ENCODE assay signal across 11 mouse cellular contexts in genomic region chr11:49837717-49838407, GRCm38 (mm10). TPM values are rescaled to one million over a fixed set of nuclear protein-coding genes. Genes with fewer than 3 reads are reported as not detected.
DNase-seq lines count a peak whose midpoint lies in the region; ATAC-seq lines count a peak whose summit lies in the region.
"Had no signal": no experiment of that assay in that cellular context is flagged by ENCODE, and none has a peak within 500 bp of the region (broad histone marks: within the 10 kb centered on the region; RNA-seq: fewer than 3 reads in every experiment).

No protein-coding gene starts in this region.

- H3K27ac ChIP-seq in forebrain, embryonic 14.5 days (ENCODE audit: low read depth, low read length): no peak overlapping the region
- H3K27ac ChIP-seq in forebrain, embryonic 15.5 days (replicated peaks): no peak overlapping the region
- no peak overlapping the region for H3K27ac ChIP-seq in lung, embryonic 16.5 days (ENCODE audit: low read length)
- H3K27ac ChIP-seq in midbrain, embryonic 13.5 days: no peak overlapping the region
- H3K27ac ChIP-seq: limb, embryonic 12.5 days had no signal

- H3K9ac ChIP-seq in forebrain, embryonic 14.5 days (ENCODE audit: low read length): no peak overlapping the region
- H3K9ac ChIP-seq in forebrain, embryonic 15.5 days (replicated peaks): no peak overlapping the region
- H3K9ac ChIP-seq in lung, embryonic 16.5 days (ENCODE audit: low read length): no peak overlapping the region
- H3K9ac ChIP-seq in midbrain, embryonic 13.5 days (replicated peaks): no peak overlapping the region
- H3K9ac ChIP-seq: limb, embryonic 12.5 days had no signal

- 38% methylated on average over 13 of the region's 13 CpGs for WGBS in forebrain, embryonic 14.5 days
- 30% methylated on average over 13 of the region's 13 CpGs for WGBS in forebrain, embryonic 15.5 days
- 55% methylated on average over 13 of the region's 13 CpGs for WGBS in lung, embryonic 16.5 days
- 37% methylated on average over 13 of the region's 13 CpGs for WGBS in midbrain, embryonic 13.5 days

- H3K4me3 ChIP-seq in forebrain, embryonic 14.5 days (ENCODE audit: low read depth, low read length): no peak overlapping the region
- H3K4me3 ChIP-seq in forebrain, embryonic 15.5 days: no peak overlapping the region
- no peak overlapping the region for H3K4me3 ChIP-seq in lung, embryonic 16.5 days (ENCODE audit: low read length)
- H3K4me3 ChIP-seq in midbrain, embryonic 13.5 days (replicated peaks): no peak overlapping the region
- H3K4me3 ChIP-seq: limb, embryonic 12.5 days; megakaryocyte, embryonic 14.5 days had no signal

- no peaks in the 10 kb centered on the region for H3K4me1 ChIP-seq in forebrain, embryonic 14.5 days (ENCODE audit: control insufficient read depth, insufficient read depth, low read length)
- H3K4me1 ChIP-seq in forebrain, embryonic 15.5 days: no peaks in the 10 kb centered on the region
- H3K4me1 ChIP-seq in lung, embryonic 16.5 days (replicated peaks; ENCODE audit: control insufficient read depth, insufficient read depth, low read length): no peaks in the 10 kb centered on the region
- H3K4me1 ChIP-seq in midbrain, embryonic 13.5 days (replicated peaks): peaks cover 14% of the 10 kb centered on the region

- no peaks in the 10 kb centered on the region for H3K27me3 ChIP-seq in forebrain, embryonic 14.5 days (replicated peaks; ENCODE audit: control insufficient read depth, insufficient read depth, low read length)
- no peaks in the 10 kb centered on the region for H3K27me3 ChIP-seq in forebrain, embryonic 15.5 days
- H3K27me3 ChIP-seq in lung, embryonic 16.5 days (ENCODE audit: control insufficient read depth, insufficient read depth, low read depth, low read length): no peaks in the 10 kb centered on the region
- H3K27me3 ChIP-seq in midbrain, embryonic 13.5 days: no peaks in the 10 kb centered on the region
- H3K27me3 ChIP-seq: limb, embryonic 12.5 days; megakaryocyte, embryonic 14.5 days had no signal

- peak; percentile 17 for DNase-seq in forebrain, embryonic 14.5 days (ENCODE audit: low spot score)
- no peak for DNase-seq in lung, postnatal 36 days
- DNase-seq in thymus, postnatal 36 days: peak; percentile 38 to 68
- DNase-seq in ovary, postnatal 36 days (ENCODE audit: low spot score): no peak
- no peak for DNase-seq in left cerebral cortex, postnatal 10 days (ENCODE audit: extremely low spot score in 1 of 2, low spot score in 2 of 2)
- DNase-seq: heart, postnatal 36 days had no signal

- intact Hi-C loops in left cerebral cortex, postnatal 10 days (cut with DNase I): no loop called here

- H3K36me3 ChIP-seq in forebrain, embryonic 14.5 days (ENCODE audit: control insufficient read depth, insufficient read depth, low read length): peaks cover 13% of the 10 kb centered on the region
- H3K36me3 ChIP-seq in forebrain, embryonic 15.5 days: peaks cover 18% of the 10 kb centered on the region
- peaks cover 2% of the 10 kb centered on the region; the same call in 1 of the 2 replicates for H3K36me3 ChIP-seq in lung, embryonic 16.5 days (ENCODE audit: control insufficient read depth, insufficient read depth, low read length)
- H3K36me3 ChIP-seq in midbrain, embryonic 13.5 days: peaks cover 18% of the 10 kb centered on the region

- H3K9me3 ChIP-seq in forebrain, embryonic 14.5 days (replicated peaks; ENCODE audit: control insufficient read depth, low read length): no peaks in the 10 kb centered on the region
- no peaks in the 10 kb centered on the region for H3K9me3 ChIP-seq in forebrain, embryonic 15.5 days
- no peaks in the 10 kb centered on the region for H3K9me3 ChIP-seq in lung, embryonic 16.5 days (ENCODE audit: control insufficient read depth, low read length)
- no peaks in the 10 kb centered on the region for H3K9me3 ChIP-seq in midbrain, embryonic 13.5 days
- H3K9me3 ChIP-seq: limb, embryonic 12.5 days had no signal

- no peak overlapping the region for H3K4me2 ChIP-seq in forebrain, embryonic 14.5 days (ENCODE audit: low read length)
- no peak overlapping the region for H3K4me2 ChIP-seq in forebrain, embryonic 15.5 days (replicated peaks)
- H3K4me2 ChIP-seq in lung, embryonic 16.5 days (ENCODE audit: low read depth, low read length): no peak overlapping the region
- H3K4me2 ChIP-seq in midbrain, embryonic 13.5 days (replicated peaks): no peak overlapping the region
- H3K4me2 ChIP-seq: limb, embryonic 12.5 days had no signal

- peak; percentile 46; the same call in 1 of the 2 replicates for ATAC-seq in forebrain, embryonic 14.5 days
- ATAC-seq in forebrain, embryonic 15.5 days (replicated peaks): no peak; the same call in 1 of the 2 replicates
- 0 out of 2 replicates have a peak, but pooled peaks have one; percentile 26 for ATAC-seq in lung, embryonic 16.5 days (ENCODE audit: low read depth)
- ATAC-seq in midbrain, embryonic 13.5 days: peak; percentile 85

RNA-seq across cellular contexts. Expression of gene Mapk9, which starts 8.7 kb away (rescaled TPM):
- 43.6 and 49.1 TPM in 2 replicates for polyA plus RNA-seq in forebrain, embryonic 14.5 days (2014; fragmentation: Nextera tagmentation; extraction: Ambion mirVana)
- 46.8 and 47.2 TPM in 2 replicates for polyA plus RNA-seq in forebrain, embryonic 15.5 days (2015; fragmentation: Nextera tagmentation; extraction: Ambion mirVana)
- polyA plus RNA-seq in lung, embryonic 16.5 days (2015; fragmentation: Nextera tagmentation; extraction: Ambion mirVana): 33.0 and 33.7 TPM in 2 replicates
- 43.5 and 49.1 TPM in 2 replicates for polyA plus RNA-seq in midbrain, embryonic 13.5 days (2015; fragmentation: Nextera tagmentation; extraction: Ambion mirVana)
- total RNA-seq in left cerebral cortex, postnatal 10 days (2021): 100 to 1,000 TPM; 202 to 212 TPM

RNA-seq across cellular contexts. Expression of gene Gfpt2, which starts 43.9 kb away (rescaled TPM):
- polyA plus RNA-seq in forebrain, embryonic 14.5 days (2014; fragmentation: Nextera tagmentation; extraction: Ambion mirVana): 6.0 and 8.3 TPM in 2 replicates
- polyA plus RNA-seq in forebrain, embryonic 15.5 days (2015; fragmentation: Nextera tagmentation; extraction: Ambion mirVana): 9.3 and 11.1 TPM in 2 replicates
- 9.7 and 11.8 TPM in 2 replicates for polyA plus RNA-seq in lung, embryonic 16.5 days (2015; fragmentation: Nextera tagmentation; extraction: Ambion mirVana)
- polyA plus RNA-seq in midbrain, embryonic 13.5 days (2015; fragmentation: Nextera tagmentation; extraction: Ambion mirVana): 3.9 and 4.6 TPM in 2 replicates
- total RNA-seq in left cerebral cortex, postnatal 10 days (2021): 1 to 10 TPM; 8.9 to 9.9 TPM

Comparison
In these comparisons a context has a peak if more than half of its experiments do, and no peak if none do; other contexts are left out.
1. DNase-seq: peak in forebrain, embryonic 14.5 days (single experiment) and thymus, postnatal 36 days (2 of 2); none in lung, postnatal 36 days (single experiment), ovary, postnatal 36 days (single experiment) and left cerebral cortex, postnatal 10 days (0 of 2).